Mouse (Mus musculus) lung, adult 2 months (tissue): ENCODE measurements around the gene Ptgs1.

ENCODE experiments used
- CTCF ChIP-seq: fragments of 200-500 bp; IDR thresholded peaks from 2 replicates; pipeline ENCODE4 v1.5.1; 2011; ENCODE audit warnings: mild to moderate bottlenecking, low read length, control low read depth; ENCODE audit not compliant: insufficient read depth
- POLR2A ChIP-seq: fragments of 200-500 bp; IDR thresholded peaks from 2 replicates; pipeline ENCODE4 v1.6.1; 2011; ENCODE audit warnings: low read depth, mild to moderate bottlenecking, control low read depth, low read length, borderline replicate concordance; ENCODE audit errors: extremely low read depth

DNA sequence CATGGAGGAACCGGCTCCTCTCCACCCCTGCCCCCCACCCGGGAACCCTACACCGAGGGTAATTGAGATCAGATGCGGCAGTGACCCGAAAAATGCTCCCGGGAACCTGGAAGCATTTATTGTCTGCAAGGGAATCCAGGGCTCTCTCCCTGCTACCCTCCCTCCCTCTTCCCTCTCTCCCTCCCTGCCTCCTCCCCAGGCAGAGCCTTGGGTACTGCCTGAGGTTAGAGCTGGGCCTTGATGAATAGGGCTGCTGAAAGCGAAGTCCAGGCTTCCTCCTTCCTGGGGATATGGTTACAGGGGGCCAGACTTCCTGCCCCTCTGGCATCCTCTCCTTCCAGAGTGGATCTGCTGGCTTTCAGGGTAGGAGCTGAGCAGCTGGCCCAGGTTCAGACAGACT lies 18.4 kb upstream of the Ptgs1 start:
- TF ChIP-seq POLR2A: no peak
- TF ChIP-seq CTCF: no peak
